Mouse (Mus musculus) adrenal gland, adult 8-10 months (tissue): ENCODE results near the gene Sema4a. TPM values are rescaled to one million over a fixed set of nuclear protein-coding genes. Genes with fewer than 3 reads are reported as not detected.

Experiments
- DNase-seq: peaks from one replicate; pipeline ENCODE4 v3.0.0; 2022
- total RNA-seq, 4 experiments: library from RNA; stranded (reverse); gene quantifications; 2 replicates each; pipeline ENCODE4 v1.2.4; 2022

The Sema4a gene
- total RNA-seq, 4 experiments from 2014 or later = 12.2 to 14.0 (median 12.5) TPM

DNA sequence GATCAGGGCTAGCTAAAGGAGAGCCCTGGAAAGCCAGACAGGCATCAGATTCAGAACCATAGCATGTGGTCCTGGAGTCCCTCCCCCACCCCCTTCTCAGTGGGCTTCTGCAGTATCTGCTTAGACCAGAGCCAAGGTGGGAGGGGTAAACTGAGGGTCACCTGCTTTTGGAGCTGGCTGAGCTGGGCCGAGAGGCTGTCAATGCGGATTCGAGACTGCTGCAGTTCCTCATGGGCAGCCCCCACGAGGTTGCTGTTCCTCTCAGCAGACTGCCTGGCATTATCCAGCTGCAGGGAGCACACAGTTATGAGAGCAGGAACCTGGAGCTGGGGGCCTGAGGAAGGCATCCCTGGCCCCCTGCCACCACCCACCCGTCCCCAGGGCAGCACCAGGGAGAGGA is 25.1 kb upstream of the Sema4a start:
- DNase-seq = no peak

DNA sequence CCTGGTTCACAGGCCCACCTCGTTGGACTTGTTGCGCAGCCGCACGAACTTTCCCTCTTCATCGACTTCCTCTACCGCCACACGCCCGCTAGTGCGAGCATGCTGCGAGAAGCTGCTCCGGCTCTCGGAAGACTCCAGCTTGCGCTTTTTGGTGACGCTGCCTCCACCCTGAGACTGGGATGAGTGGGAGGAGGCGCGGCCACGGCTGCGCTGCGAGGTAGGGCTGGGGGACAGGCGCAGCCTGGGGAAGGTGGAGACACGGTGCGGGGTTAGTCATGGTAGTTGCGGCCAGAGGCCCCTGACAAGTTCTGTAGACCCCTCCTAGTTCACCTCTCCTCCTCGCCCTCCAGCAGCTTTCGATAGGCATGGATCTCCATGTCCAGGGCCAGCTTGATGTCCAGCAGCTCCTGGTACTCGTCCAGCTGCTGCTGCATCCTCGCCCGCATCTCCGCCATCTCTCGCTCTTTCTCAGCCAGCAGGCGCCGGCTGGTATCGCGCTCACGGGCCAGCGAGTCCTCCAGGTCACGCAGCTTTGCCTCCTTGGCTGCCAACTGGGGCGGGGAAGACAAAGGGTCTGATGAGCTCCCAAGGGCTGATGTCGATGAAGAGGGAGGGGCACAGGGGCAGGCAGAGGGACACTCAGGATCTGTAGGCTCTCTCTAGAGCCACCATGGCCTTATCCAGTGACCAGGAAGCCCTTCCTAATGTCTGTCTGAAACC is 23.8 kb upstream of the Sema4a start:
- DNase-seq = no peak

DNA sequence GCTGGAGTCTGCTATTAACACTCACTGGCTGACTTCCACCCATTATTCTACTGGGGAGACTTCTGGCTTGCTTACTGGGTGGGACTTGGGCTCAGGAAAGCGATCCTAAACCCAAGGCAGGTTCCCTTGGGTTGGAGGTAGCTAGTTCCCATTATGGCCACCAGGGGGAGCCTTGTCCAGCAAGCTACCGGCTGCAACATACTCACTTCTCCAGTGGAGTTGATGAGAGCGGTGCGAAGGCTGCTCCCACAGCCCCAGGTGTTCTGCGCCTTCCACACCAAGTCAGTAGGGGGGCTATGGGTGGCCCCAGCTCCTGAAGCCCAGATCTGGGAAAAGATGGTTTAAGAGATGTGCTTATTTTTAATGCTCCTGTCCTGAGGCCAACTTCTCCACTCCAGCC is 22.6 kb upstream of the Sema4a start:
- no peak for DNase-seq

DNA sequence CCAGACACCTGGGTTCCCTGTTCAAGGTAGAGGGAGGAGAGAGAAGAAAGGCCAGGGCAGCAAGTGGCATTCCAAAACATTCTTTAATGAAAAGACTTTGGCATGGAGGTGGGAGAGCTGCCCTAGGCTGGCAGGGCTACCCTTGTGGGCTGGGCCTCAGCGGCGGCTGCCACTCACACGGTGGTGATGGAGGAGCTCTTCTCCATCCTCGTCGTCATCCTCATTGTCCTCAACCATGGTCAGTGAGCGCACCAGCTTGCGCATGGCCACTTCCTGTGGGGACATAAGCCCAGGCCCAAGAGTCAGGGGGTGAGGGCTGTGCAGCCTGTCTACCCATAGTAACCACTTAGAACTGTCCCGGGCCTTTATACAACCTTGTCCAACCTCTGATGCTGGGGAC is 22.2 kb upstream of the Sema4a start:
- DNase-seq = no peak

DNA sequence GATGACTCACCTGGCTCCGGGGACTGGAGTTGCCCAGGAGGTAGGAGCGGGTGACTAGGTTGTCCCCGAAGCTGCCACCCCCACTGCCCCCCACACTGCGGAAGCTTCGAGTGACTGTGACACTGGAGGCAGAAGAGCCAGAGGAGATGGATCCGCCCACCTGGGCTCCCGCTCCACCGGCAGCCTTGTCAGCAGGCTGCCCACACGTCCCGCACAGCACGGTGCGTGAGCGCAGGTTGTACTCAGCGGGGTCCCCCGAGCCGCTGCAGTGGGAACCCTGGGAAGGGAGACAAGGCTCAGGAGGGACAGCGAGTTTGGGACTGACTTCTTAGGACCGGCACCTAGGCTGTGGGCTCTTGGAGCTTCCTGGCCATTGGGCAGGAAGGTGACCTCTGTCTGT is 21.4 kb upstream of the Sema4a start:
- no peak for DNase-seq

DNA sequence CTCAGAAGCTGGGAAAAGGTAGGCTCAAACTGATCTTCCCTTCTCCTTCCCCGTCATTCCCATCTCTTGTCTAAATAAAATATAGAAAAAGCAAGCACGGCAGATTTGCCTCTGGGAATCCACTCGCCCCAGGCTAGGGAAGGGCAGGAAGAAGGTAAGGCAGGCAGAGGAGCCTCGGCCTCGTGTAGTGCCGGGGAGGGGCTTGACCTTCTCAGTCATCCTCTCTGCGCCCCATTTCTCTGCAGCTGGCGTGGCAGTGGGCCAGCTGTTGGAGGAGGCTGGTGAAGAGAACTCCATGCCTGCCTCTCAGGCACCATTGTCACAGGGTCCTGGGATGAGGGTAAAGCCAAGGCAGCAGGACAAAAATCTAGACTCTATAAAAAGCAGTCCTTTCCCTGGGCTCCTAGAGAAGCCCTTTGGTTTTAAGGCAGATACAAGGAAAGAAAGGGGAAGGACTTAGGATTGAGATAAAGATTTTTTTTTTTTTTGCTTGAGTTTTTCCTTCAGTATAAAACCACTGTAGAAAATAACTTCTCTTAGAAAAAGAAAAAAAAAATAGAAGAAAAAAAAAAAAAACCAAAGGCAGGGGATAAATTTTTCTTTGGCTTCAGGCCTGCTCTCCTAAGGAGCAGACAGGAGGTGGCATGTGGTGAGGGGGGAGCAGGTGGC is 20.5 kb upstream of the Sema4a start:
- no peak for DNase-seq

DNA sequence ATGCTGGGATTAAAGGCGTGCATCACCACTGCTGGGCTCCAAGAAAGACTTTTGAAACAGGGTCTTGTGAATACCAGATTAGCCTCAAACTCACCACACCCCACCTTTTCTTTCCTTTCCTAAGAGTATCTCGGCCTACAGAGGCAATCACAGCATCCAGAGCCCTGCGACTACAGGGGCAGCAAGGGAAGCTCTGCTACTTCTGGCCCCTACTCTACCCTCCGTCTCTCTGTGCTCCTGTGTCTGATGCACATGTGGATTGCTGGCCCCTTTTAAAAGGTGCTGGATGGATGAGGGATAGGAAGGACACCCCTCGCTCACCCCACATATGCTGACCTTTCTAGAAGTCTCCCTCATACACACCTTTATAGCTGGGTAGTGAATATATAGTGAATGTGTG is 19.7 kb upstream of the Sema4a start:
- no peak for DNase-seq

DNA sequence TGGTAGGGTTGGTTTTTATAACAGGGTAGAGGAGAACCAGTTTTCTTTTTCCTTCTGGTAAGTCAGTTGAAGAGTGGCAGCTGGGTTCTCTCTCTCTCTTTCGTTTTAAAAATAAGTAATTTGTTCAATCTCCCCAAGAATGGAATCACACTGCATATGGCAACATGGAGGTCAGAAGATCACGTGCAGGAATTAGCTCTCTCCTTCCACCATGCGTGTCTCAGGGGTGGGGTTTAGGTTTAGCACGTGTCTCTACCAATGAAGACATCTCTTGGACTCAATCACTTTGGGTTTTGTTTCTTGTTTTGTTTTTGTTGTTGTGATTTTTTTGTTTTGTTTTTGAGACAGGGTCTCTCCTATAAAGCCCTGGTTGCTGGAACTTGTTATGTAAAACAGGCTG is 18.8 kb upstream of the Sema4a start:
- DNase-seq = no peak

DNA sequence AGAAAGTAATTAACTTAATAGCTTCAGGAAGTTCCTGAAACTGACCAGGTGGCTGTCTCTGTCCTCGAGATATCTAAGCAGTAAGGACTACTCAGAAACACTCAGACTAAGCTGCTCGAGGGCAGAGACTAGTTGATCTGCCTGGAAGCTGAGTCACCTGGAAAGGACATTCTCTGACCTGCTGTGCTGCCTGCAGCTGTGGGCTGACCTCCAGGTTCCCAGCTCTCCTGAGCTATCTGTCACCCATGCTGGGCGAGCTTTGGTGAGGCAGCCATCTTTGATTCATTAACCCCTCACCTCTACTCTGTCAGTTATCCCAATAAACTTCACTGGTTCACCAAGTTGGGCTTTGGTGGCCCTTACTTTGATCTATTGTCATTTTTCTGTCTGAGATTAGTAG is 18.2 kb upstream of the Sema4a start:
- DNase-seq = no peak

DNA sequence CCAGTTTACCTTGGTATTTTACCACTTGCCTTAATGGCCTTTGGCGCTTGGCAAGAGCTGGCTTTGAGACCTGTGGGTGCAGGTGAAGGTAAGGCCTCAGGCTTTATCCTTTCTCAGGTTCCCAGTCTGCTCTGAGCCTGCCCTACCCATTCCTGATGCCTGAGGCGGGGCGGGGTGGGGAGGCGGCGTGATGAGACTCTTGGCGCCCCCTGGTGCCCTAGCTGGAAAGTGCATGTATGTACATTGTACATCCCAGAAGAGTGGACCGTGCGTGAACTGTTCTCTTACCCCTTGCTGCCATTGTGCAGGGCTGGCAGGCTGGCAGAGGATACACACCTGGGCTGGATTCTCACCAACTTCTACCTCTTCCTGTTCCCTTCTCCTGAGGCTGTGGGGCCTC is 16.8 kb upstream of the Sema4a start:
- peak; percentile 65 for DNase-seq

GRCm38 (mm10) chr3:88476403-88476802 is 15.4 kb upstream of the Sema4a start:
- no peak for DNase-seq

GRCm38 (mm10) chr3:88473571-88473970 is 12.6 kb upstream of the Sema4a start:
- DNase-seq = no peak

- DNase-seq = no peak
Observed at GRCm38 (mm10) chr3:88473020-88473419, 12.0 kb upstream of the Sema4a start.

DNA sequence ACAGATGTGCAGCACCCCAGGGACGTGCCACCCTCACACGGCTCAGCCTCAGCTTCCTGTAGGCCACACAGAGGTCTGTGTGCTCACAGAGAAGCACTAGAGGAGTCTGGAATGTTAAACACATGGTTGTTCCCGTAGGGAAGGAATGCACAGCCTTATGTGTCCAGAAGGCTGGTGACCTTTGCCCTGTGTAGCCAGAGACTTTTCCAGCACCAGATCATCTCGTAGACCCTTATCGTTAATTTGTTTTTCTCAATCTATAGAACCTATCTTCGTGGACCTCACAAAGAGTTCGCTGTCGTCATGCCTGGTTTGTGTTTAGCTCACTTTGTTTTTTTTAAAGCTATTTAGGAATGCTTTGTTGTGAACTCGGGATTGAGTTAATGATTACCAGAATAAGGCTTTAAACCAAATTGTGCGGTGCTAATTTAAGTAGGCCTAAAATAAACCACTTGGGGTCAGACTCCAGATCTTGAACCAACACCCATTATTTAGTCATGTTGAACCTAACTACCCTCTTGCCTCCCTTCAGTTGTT is 10.0 kb upstream of the Sema4a start:
- no peak for DNase-seq

- DNase-seq = no peak
Observed at GRCm38 (mm10) chr3:88469466-88469865, 8.5 kb upstream of the Sema4a start.

GRCm38 (mm10) chr3:88467116-88467824 is 6.3 kb upstream of the Sema4a start:
- peak; percentile 77 for DNase-seq

GRCm38 (mm10) chr3:88465127-88465526 is 4.1 kb upstream of the Sema4a start:
- DNase-seq = no peak

DNA sequence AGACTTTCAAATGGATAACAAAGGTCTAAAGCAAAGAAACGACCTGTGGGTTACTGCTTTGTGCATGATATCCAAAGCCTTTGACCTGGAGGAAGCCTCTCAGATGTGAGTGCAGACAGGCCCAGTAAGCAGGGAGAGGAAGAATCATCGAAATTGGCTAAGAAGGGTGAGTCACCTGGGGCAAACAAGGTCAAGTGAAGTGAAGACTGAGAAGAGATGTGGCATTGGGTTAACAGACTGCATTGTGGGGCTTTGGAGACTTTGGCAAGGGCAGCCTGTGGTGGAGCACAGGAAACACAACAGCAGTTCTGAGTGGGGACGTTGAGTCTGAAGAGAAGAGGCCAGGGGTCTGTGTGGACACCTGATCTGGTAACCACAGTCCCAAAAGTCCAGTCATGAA is 3.4 kb upstream of the Sema4a start:
- DNase-seq = no peak

DNA sequence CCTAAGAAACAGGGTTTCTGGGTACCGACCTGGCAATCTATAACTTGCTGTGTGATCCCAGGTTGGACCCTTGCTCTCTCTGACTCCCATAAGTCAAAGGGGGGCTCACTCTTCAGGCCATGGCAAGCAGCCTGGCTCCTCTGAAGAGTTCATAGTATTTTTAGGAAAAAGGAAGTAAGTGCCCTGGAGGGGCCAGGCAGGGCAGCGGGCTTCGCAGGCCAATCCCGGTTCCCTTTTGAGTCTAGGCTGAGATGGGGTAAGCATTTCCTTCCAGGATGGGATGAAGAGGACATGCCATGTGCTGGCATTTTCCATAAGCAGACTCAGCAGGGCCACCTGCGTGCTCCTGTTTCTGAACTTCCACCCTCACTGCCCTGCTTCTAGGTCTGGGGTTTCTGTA is 953 bp downstream of the Sema4a start:
- DNase-seq = no peak

- DNase-seq = no peak
Observed at GRCm38 (mm10) chr3:88458778-88459219, 2.2 kb downstream of the Sema4a start.

- no peak for DNase-seq
Observed at GRCm38 (mm10) chr3:88456746-88457532, 4.0 kb downstream of the Sema4a start.

- no peak for DNase-seq
Observed at GRCm38 (mm10) chr3:88456313-88456712, 4.7 kb downstream of the Sema4a start.
